Mouse (Mus musculus) megakaryocyte, embryonic 14.5 days (primary cell): ENCODE results near the gene Clca3a2.

ENCODE experiments used
- FLI1 ChIP-seq: IDR thresholded peaks from 2 replicates; pipeline ENCODE4 v1.6.1; 2012; ENCODE audit warnings: low read length, inconsistent platforms, mixed read lengths
- GATA1 ChIP-seq: IDR thresholded peaks from 3 replicates; pipeline ENCODE4 v1.6.1; 2012; ENCODE audit warnings: mixed read lengths, low read length, inconsistent platforms, borderline replicate concordance

- TF ChIP-seq GATA1 (no peak), FLI1 (no peak)
Measured at GRCm38 (mm10) chr3:144823331-144823730, 4.0 kb upstream of the Clca3a2 start.
